Mouse (Mus musculus): ENCODE results near the gene Mtap. TPM values are rescaled to one million over a fixed set of nuclear protein-coding genes. Genes with fewer than 3 reads are reported as not detected.

Gene Mtap
- polyA plus RNA-seq, 1 experiment from 2014 or later = 29.3 TPM

- Histone ChIP-seq H3K4me1 (peaks cover 23% of the 10 kb centered on the region), H3K27me3 (no peaks in the 10 kb centered on the region), H3K27ac (replicated peaks) (no peak overlapping the region), H3K36me3 (no peaks in the 10 kb centered on the region), H3K4me3 (no peak overlapping the region), H3K9me3 (no peaks in the 10 kb centered on the region), H3K4me2 (replicated peaks) (no peak overlapping the region), H3K9ac (replicated peaks) (no peak overlapping the region)
- no peak for ATAC-seq (replicated peaks)
- WGBS = 59% methylated on average over 5 of the region's 5 CpGs
These were observed 3.9 kb downstream of the Mtap start for GRCm38 (mm10) chr4:89140832-89141231.

- no peak overlapping the region for H3K4me2 ChIP-seq (replicated peaks)
- no peak overlapping the region for H3K4me3 ChIP-seq
- WGBS = 44% methylated on average over 6 of the region's 6 CpGs
- 0 out of 2 replicates have a peak, but pooled peaks cover 6% of the 10 kb centered on the region for H3K4me1 ChIP-seq
- no peaks in the 10 kb centered on the region for H3K9me3 ChIP-seq
- no peaks in the 10 kb centered on the region for H3K27me3 ChIP-seq
- H3K36me3 ChIP-seq = no peaks in the 10 kb centered on the region; the same call in 1 of the 2 replicates
- H3K27ac ChIP-seq (replicated peaks) = no peak overlapping the region
- H3K9ac ChIP-seq (replicated peaks) = no peak overlapping the region
- peak; percentile 69 for ATAC-seq (replicated peaks)
These were observed 8.5 kb downstream of the Mtap start for GRCm38 (mm10) chr4:89145409-89145808.

DNA sequence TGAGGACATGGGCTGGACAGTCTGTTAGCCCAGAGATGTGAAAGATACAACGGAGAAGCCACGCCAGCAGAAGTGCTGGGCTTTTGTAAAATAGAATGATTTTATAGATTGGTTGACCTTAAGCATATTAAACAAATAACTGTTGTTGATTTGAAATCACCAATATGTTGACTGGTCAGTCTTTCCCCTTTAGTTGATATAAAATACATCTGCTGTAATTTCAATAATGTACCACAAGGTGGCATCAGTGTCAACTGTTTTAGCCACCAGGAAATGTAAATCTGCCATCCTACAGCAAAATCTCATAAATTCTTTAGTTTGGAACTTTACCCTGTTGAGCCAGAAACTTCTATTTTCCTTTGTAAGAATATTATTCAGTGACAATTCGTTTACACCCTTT is 9.4 kb downstream of the Mtap start:
- ATAC-seq (replicated peaks) = no peak
- Histone ChIP-seq H3K4me1 (no peaks in the 10 kb centered on the region), H3K4me3 (no peak overlapping the region), H3K9me3 (no peaks in the 10 kb centered on the region), H3K36me3 (no peaks in the 10 kb centered on the region; the same call in 1 of the 2 replicates), H3K27ac (replicated peaks) (no peak overlapping the region), H3K9ac (replicated peaks) (no peak overlapping the region), H3K4me2 (replicated peaks) (no peak overlapping the region), H3K27me3 (no peaks in the 10 kb centered on the region)
- WGBS = 60% methylated on average over 3 of the region's 3 CpGs

- no peak for ATAC-seq (replicated peaks)
- no peaks in the 10 kb centered on the region for H3K4me1 ChIP-seq
- H3K27me3 ChIP-seq = no peaks in the 10 kb centered on the region
- H3K9ac ChIP-seq (replicated peaks) = no peak overlapping the region
- H3K9me3 ChIP-seq = no peaks in the 10 kb centered on the region
- H3K36me3 ChIP-seq = no peaks in the 10 kb centered on the region; the same call in 1 of the 2 replicates
- H3K27ac ChIP-seq (replicated peaks) = no peak overlapping the region
- no peak overlapping the region for H3K4me3 ChIP-seq
- no peak overlapping the region for H3K4me2 ChIP-seq (replicated peaks)
These were observed 12.3 kb downstream of the Mtap start for GRCm38 (mm10) chr4:89149261-89149660.

DNA sequence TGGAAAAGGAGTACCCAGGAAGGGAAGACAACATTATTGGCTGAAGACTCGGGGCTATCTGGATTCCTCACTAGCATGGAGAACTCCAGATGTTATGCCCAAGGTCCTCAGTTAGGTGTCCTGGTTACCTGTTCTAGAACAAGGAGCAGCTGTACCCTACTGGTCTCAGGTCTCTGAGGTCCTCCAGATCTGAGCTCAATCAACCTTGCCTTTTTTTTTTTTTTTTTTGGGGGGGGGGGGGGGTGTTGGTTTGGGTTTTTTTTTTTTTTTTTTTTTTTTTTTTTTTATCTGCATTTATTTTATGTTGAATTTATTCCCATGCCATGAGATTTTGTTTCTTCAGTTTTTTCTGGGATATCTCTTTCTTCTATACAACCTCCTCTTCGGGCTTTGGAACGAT is 24.5 kb downstream of the Mtap start:
- H3K27me3 ChIP-seq = no peaks in the 10 kb centered on the region
- H3K36me3 ChIP-seq = peaks cover 8% of the 10 kb centered on the region; the same call in 1 of the 2 replicates
- no peaks in the 10 kb centered on the region for H3K9me3 ChIP-seq
- no peak overlapping the region for H3K27ac ChIP-seq (replicated peaks)
- no peak for ATAC-seq (replicated peaks)
- H3K9ac ChIP-seq (replicated peaks) = no peak overlapping the region
- 89% methylated on average over 3 of the region's 3 CpGs for WGBS
- H3K4me2 ChIP-seq (replicated peaks) = no peak overlapping the region
- H3K4me1 ChIP-seq = no peaks in the 10 kb centered on the region
- no peak overlapping the region for H3K4me3 ChIP-seq

GRCm38 (mm10) chr4:89162496-89162895 is 25.6 kb downstream of the Mtap start:
- ATAC-seq (replicated peaks) = no peak
- Histone ChIP-seq H3K27ac (replicated peaks) (no peak overlapping the region), H3K9ac (replicated peaks) (no peak overlapping the region), H3K36me3 (peaks cover 5% of the 10 kb centered on the region; the same call in 1 of the 2 replicates), H3K4me3 (no peak overlapping the region), H3K4me2 (replicated peaks) (no peak overlapping the region), H3K4me1 (no peaks in the 10 kb centered on the region), H3K27me3 (no peaks in the 10 kb centered on the region), H3K9me3 (no peaks in the 10 kb centered on the region)
- 86% methylated on average over 5 of the region's 5 CpGs for WGBS

DNA sequence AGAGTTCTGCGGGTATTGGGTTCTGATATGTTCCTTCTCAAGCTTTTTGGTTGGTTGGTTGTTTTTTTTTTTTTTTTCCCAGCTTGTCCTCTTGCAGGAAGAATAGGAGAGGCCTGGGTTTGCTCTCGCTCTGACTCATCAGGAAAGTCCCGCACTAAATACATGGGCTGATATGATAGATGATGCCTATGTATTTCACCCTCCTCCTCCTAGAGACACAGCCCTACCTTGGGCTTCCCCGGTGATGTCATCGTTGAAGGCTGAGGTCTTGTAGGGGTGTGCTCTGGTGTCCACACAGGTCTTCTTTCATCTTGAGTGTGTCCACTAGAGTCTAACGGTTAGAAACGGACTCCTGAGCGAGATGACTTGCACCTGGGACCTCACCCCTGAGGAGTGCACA is 26.7 kb downstream of the Mtap start:
- 95% methylated on average over 8 of the region's 8 CpGs for WGBS
- Histone ChIP-seq H3K4me1 (no peaks in the 10 kb centered on the region), H3K36me3 (peaks cover 5% of the 10 kb centered on the region; the same call in 1 of the 2 replicates), H3K27me3 (no peaks in the 10 kb centered on the region), H3K4me2 (replicated peaks) (no peak overlapping the region), H3K27ac (replicated peaks) (no peak overlapping the region), H3K9ac (replicated peaks) (no peak overlapping the region), H3K9me3 (no peaks in the 10 kb centered on the region), H3K4me3 (no peak overlapping the region)
- ATAC-seq (replicated peaks) = no peak

GRCm38 (mm10) chr4:89164681-89165080 is 27.8 kb downstream of the Mtap start:
- Histone ChIP-seq H3K4me3 (no peak overlapping the region), H3K9me3 (no peaks in the 10 kb centered on the region), H3K27me3 (no peaks in the 10 kb centered on the region), H3K4me1 (no peaks in the 10 kb centered on the region), H3K9ac (replicated peaks) (no peak overlapping the region), H3K36me3 (peaks cover 5% of the 10 kb centered on the region; the same call in 1 of the 2 replicates), H3K27ac (replicated peaks) (no peak overlapping the region), H3K4me2 (replicated peaks) (no peak overlapping the region)
- WGBS = 97% methylated on average over 2 of the region's 2 CpGs
- ATAC-seq (replicated peaks) = no peak

DNA sequence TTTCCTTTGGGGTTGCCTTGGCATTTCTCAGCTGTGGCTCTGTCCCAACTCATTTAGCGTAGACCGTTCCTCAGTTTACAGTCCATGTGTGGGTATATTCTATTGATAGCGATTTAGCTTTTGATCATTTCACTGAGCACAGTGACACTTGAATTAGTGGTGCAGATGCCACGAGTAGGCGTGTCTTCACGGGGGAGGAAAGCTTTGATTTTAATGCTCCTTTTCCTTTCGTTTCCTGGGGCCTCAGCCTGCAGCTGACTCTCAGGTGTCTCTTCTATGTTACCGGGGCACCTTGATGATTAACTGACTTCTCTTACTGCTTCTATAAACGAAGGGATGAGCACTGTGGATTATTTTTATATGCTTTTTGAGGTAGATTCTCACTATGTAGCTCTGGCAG is 32.0 kb downstream of the Mtap start:
- Histone ChIP-seq H3K9me3 (no peaks in the 10 kb centered on the region), H3K4me1 (no peaks in the 10 kb centered on the region), H3K27me3 (no peaks in the 10 kb centered on the region), H3K4me3 (no peak overlapping the region), H3K36me3 (peaks cover 10% of the 10 kb centered on the region), H3K4me2 (replicated peaks) (no peak overlapping the region), H3K9ac (replicated peaks) (no peak overlapping the region), H3K27ac (replicated peaks) (no peak overlapping the region)
- WGBS = 92% methylated on average over 9 of the region's 9 CpGs
- no peak for ATAC-seq (replicated peaks)

- Histone ChIP-seq H3K27me3 (no peaks in the 10 kb centered on the region), H3K4me1 (no peaks in the 10 kb centered on the region), H3K9me3 (no peaks in the 10 kb centered on the region), H3K9ac (replicated peaks) (no peak overlapping the region), H3K4me3 (no peak overlapping the region), H3K36me3 (peaks cover 18% of the 10 kb centered on the region), H3K4me2 (replicated peaks) (no peak overlapping the region), H3K27ac (replicated peaks) (no peak overlapping the region)
- ATAC-seq (replicated peaks) = no peak
- 90% methylated on average over 4 of the region's 4 CpGs for WGBS
These were observed 32.8 kb downstream of the Mtap start for GRCm38 (mm10) chr4:89169739-89170138.

DNA sequence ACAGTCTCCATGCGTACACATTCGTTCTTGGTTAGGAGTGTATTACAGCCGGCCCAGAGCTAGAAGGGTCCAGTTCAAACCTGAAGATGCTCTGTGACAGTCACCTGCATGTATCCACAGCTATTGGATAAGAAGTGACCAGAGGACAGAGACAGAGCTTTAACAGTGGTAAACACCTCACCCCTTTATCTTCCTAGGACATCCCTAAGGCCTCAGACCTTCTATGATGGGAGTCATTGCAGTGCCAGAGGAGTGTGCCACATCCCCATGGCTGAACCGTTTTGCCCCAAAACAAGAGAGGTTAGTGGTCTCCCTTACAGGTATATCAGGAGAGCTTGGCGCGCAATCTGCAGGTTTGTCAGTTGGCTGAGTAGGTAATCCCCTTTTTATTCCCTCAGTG is 34.0 kb downstream of the Mtap start:
- no peaks in the 10 kb centered on the region for H3K27me3 ChIP-seq
- no peak overlapping the region for H3K9ac ChIP-seq (replicated peaks)
- H3K4me1 ChIP-seq = no peaks in the 10 kb centered on the region
- H3K4me2 ChIP-seq (replicated peaks) = no peak overlapping the region
- ATAC-seq (replicated peaks) = no peak
- H3K27ac ChIP-seq (replicated peaks) = no peak overlapping the region
- no peaks in the 10 kb centered on the region for H3K9me3 ChIP-seq
- peaks cover 22% of the 10 kb centered on the region for H3K36me3 ChIP-seq
- no peak overlapping the region for H3K4me3 ChIP-seq
- WGBS = 94% methylated on average over 6 of the region's 6 CpGs

DNA sequence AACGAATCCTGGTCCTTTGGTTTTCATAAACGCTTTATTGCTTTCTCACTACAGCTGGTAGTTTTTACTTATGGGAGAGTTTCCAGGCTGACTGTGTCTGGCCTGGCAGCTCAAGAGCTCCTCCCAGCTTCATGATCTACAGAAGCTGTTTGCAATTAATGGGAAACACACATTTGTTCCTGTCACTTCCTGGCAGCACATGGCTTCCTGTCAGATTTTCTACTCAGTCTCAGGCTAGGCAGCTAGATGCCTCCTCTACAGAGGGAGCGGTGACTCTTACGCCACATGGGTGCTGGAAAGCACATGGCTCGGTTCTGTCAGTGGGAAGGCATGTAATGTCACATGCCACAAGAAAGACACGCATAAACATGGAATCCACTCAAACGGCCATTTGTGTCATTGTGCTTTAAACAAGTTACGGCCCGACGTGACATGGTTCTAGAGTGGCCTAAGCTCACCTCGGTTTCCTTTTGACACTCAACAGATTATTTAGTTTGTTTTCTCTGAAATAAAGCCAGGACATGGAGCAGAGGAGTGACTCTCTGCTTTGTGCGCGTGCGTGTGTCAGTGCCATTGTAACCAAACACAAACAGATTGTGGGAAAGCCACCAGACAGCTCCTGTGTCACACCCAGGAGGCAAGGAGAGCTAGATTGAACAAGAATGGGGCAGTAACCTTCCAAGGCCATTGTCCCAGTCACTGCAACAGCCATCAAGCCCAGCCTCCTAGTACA is 36.1 kb downstream of the Mtap start:
- H3K27ac ChIP-seq (replicated peaks) = no peak overlapping the region
- H3K27me3 ChIP-seq = no peaks in the 10 kb centered on the region
- H3K36me3 ChIP-seq = peaks cover 35% of the 10 kb centered on the region
- no peaks in the 10 kb centered on the region for H3K9me3 ChIP-seq
- peak; percentile 67 for ATAC-seq (replicated peaks)
- no peak overlapping the region for H3K4me3 ChIP-seq
- H3K4me1 ChIP-seq = no peaks in the 10 kb centered on the region
- H3K4me2 ChIP-seq (replicated peaks) = no peak overlapping the region
- no peak overlapping the region for H3K9ac ChIP-seq (replicated peaks)
- 87% methylated on average over 14 of the region's 14 CpGs for WGBS
